Mouse (Mus musculus) small intestine, adult 2 months (tissue): Measurements from ENCODE around the gene Csf2. TPM values are rescaled to one million over a fixed set of nuclear protein-coding genes. Genes with fewer than 3 reads are reported as not detected.

Source experiments
- H3K27ac ChIP-seq: fragments of 200-500 bp; 2 replicates; pipeline ENCODE4 v1.5.1; 2012; ENCODE audit warnings: low read depth, low read length, control low read depth, inconsistent platforms; ENCODE audit not compliant: insufficient read depth
- H3K27me3 ChIP-seq: fragments of 200-500 bp; 2 replicates; pipeline ENCODE4 v1.6.1; 2012; ENCODE audit warnings: mild to moderate bottlenecking, moderate library complexity, low read length, inconsistent platforms; ENCODE audit not compliant: control insufficient read depth, insufficient read depth
- H3K36me3 ChIP-seq: fragments of 200-500 bp; 2 replicates; pipeline ENCODE4 v1.6.1; 2012; ENCODE audit warnings: mild to moderate bottlenecking, low read length, control low read depth, inconsistent platforms; ENCODE audit not compliant: control insufficient read depth, insufficient read depth
- H3K4me1 ChIP-seq: fragments of 200-500 bp; 2 replicates; pipeline ENCODE4 v1.6.1; 2012; ENCODE audit warnings: low read length, inconsistent platforms, mixed read lengths; ENCODE audit not compliant: control insufficient read depth, insufficient read depth, insufficient read length
- H3K4me3 ChIP-seq: fragments of 200-500 bp; 2 replicates; pipeline ENCODE4 v1.5.1; 2012; ENCODE audit warnings: low read depth, mild to moderate bottlenecking, control low read depth, inconsistent platforms, low read length, moderate library complexity
- CTCF ChIP-seq: fragments of 200-500 bp; IDR thresholded peaks from 2 replicates; pipeline ENCODE4 v1.5.1; 2012; ENCODE audit warnings: low read depth, mild to moderate bottlenecking, control low read depth, inconsistent platforms, low read length, moderate library complexity, mixed read lengths; ENCODE audit not compliant: insufficient replicate concordance, insufficient read length; ENCODE audit errors: extremely low read depth
- POLR2A ChIP-seq: fragments of 200-500 bp; IDR thresholded peaks from 2 replicates; pipeline ENCODE4 v1.6.1; 2012; ENCODE audit warnings: low read depth, mild to moderate bottlenecking, control low read depth, inconsistent platforms, low read length, moderate library complexity
- WGBS: fragments of 180-500 bp; shearing (Covaris S2); methylation state at CpG from one replicate; pipeline ENCODE4 v1.1.7; 2018; 5-methylcytosine and 5-hydroxymethylcytosine counted together
- polyA plus RNA-seq: library from polyadenylated mRNA; depleted of rRNA; stranded (reverse); fragments of >200 nt; gene quantifications from 2 replicates; pipeline ENCODE4 v1.2.3, GENCODE M21; 2012

Gene Csf2
- polyA plus RNA-seq, 1 experiment = 0.22 TPM

DNA sequence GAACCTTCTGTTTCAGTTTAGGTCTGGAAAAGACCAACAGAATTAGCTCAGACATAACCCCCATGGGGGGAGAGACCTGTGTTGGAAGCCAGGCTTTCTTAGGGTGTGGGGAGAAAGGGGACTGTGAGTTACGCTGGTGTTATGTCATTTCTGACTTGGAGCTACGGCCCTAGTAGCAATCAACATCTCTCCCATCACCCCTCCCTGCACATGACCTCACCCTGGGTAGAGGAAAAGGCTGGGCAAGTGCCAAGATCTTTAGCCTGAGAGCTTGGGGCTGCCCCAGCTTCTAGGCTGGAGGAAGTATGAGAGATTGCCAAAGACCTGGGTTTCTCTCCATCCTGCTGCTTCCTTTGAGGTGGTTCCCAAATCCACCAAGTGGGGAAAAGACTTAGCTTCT lies 12.5 kb downstream of the Csf2 start:
- Histone ChIP-seq H3K27me3 (no peaks in the 10 kb centered on the region), H3K27ac (no peak overlapping the region), H3K36me3 (no peaks in the 10 kb centered on the region), H3K4me3 (no peak overlapping the region), H3K4me1 (peaks cover under 1% of the 10 kb centered on the region; the same call in 1 of the 2 replicates)
- 27% methylated on average over 2 of the region's 2 CpGs for WGBS
- TF ChIP-seq CTCF (no peak), POLR2A (no peak)

DNA sequence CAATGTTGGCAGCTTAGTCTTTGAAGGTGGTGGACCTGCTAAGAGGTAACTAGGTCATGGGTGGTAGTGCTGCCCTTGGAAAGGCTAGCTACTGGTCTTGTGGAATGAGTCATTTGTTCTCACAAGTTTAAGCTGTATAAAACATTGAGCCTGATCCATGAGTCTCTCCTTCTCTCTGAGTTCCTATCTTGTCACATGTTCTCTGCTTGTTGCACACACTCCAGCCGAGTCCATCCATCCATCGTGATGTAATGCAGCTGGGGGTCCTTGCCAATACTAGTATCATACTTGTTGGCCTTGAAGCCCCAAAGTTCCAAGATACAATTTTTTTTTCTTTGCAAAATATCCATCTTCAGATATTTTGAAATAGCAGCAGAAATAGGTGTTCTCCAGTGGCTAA lies 22.0 kb downstream of the Csf2 start:
- no peaks in the 10 kb centered on the region for H3K27me3 ChIP-seq
- 89% methylated on average over 2 of the region's 2 CpGs for WGBS
- H3K36me3 ChIP-seq = no peaks in the 10 kb centered on the region
- TF ChIP-seq POLR2A = no peak
- TF ChIP-seq CTCF = no peak
- H3K4me3 ChIP-seq = no peak overlapping the region
- no peaks in the 10 kb centered on the region for H3K4me1 ChIP-seq
- no peak overlapping the region for H3K27ac ChIP-seq

DNA sequence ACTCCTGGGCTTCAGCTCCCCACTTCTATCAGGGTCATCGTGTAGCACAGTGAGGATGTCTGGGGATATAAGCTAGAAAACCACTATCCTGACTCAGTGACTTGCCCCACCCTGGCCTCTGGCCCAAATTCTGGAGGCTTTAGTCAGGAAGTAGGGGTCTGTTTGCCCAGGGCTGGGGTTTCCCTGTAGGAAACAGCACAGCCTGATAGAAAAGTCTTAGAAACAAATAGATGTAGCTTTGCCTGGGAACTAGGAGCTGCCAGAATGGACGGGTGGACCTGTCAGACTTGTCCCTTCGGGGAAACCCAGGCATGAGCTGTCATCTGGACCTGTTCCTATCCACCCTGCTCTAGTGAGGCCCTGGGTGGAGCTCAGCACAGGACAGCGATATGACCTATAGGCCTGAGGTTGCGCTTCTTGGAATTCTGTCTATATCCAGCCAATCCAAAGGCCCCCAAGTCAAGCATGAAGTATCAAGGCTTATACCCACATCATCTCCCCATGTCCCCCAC lies 24.9 kb downstream of the Csf2 start:
- H3K27me3 ChIP-seq = no peaks in the 10 kb centered on the region
- H3K27ac ChIP-seq = no peak overlapping the region
- H3K4me1 ChIP-seq = no peaks in the 10 kb centered on the region
- no peaks in the 10 kb centered on the region for H3K36me3 ChIP-seq
- no peak for TF ChIP-seq POLR2A
- TF ChIP-seq CTCF = no peak
- H3K4me3 ChIP-seq = no peak overlapping the region
- 82% methylated on average over 5 of the region's 5 CpGs for WGBS

- 75% methylated on average over 9 of the region's 9 CpGs for WGBS
- no peak overlapping the region for H3K27ac ChIP-seq
- H3K27me3 ChIP-seq = no peaks in the 10 kb centered on the region
- no peaks in the 10 kb centered on the region for H3K4me1 ChIP-seq
- H3K36me3 ChIP-seq = no peaks in the 10 kb centered on the region
- TF ChIP-seq POLR2A = no peak
- no peak for TF ChIP-seq CTCF
- no peak overlapping the region for H3K4me3 ChIP-seq
Observed at GRCm38 (mm10) chr11:54223637-54224474, 25.6 kb downstream of the Csf2 start.

DNA sequence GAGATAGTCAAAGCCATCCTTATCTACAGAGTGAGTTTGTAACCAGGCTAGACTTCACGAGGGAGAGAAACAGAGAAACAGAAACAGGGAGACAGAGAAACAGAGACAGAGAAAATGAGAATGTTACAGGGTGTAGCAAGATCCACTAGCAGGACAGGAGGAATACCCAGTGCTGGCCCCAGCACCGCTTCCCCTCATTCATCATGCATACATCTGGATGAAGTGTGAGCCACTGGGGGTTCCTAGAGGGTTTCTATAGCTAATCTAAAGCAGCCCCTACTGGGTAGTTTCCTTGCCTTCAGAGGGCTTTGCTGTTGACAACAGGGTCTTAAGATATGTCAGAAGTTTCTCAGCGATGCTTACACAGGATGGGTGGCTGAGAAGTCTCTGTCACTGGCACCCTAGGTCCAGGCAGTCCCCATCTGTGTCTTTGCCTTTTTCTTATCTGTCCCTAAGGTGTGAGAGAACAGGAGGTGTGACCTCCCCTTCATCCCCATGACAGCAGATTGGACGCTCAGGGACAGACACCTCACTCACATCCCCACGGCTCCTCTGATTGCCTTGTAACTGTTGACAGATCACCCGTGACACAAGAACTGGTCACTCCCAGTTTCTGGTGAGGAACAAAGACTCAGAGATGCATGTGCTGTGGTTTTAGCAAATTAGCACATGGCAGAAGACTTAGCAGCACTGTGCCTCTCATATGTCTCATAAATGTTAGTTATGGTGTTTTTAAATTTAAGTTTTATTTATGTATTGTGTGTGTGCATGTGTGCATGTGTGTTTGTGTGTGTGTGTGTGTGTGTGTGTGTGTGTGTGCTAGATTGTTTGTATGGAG lies 29.3 kb downstream of the Csf2 start:
- no peaks in the 10 kb centered on the region for H3K27me3 ChIP-seq
- WGBS = 43% methylated on average over 6 of the region's 6 CpGs
- no peaks in the 10 kb centered on the region; the same call in 1 of the 2 replicates for H3K4me1 ChIP-seq
- H3K36me3 ChIP-seq = no peaks in the 10 kb centered on the region
- TF ChIP-seq CTCF (no peak), POLR2A (no peak)
- no peak overlapping the region for H3K27ac ChIP-seq
- H3K4me3 ChIP-seq = no peak overlapping the region

- TF ChIP-seq POLR2A (no peak), CTCF (no peak)
- no peaks in the 10 kb centered on the region for H3K27me3 ChIP-seq
- no peak overlapping the region for H3K4me3 ChIP-seq
- peaks cover 2% of the 10 kb centered on the region; the same call in 1 of the 2 replicates for H3K4me1 ChIP-seq
- 97% methylated on average over 1 of the region's 1 CpGs for WGBS
- no peak overlapping the region for H3K27ac ChIP-seq
- no peaks in the 10 kb centered on the region for H3K36me3 ChIP-seq
Observed at GRCm38 (mm10) chr11:54219191-54219590, 30.3 kb downstream of the Csf2 start.

- H3K27ac ChIP-seq = no peak overlapping the region
Observed at GRCm38 (mm10) chr11:54217384-54217783, 32.1 kb downstream of the Csf2 start.

More at GRCm38 (mm10) chr11:54217384-54217783, 32.1 kb downstream of the Csf2 start:
- TF ChIP-seq POLR2A = no peak
- TF ChIP-seq CTCF = no peak
- H3K27me3 ChIP-seq = no peaks in the 10 kb centered on the region
- H3K4me3 ChIP-seq = no peak overlapping the region
- peaks cover 2% of the 10 kb centered on the region; the same call in 1 of the 2 replicates for H3K4me1 ChIP-seq
- 62% methylated on average over 7 of the region's 7 CpGs for WGBS
- H3K36me3 ChIP-seq = no peaks in the 10 kb centered on the region
